Mouse (Mus musculus) 3134 (cell line): ENCODE results near the gene Serpinb6e.

Experiments used
- DNase-seq: peaks from one replicate; pipeline ENCODE4 v3.0.0-alpha.2; 2011; ENCODE audit warnings: low spot score; ENCODE audit not compliant: insufficient read length; ENCODE audit errors: extremely low read depth

Gene Serpinb6e

DNA sequence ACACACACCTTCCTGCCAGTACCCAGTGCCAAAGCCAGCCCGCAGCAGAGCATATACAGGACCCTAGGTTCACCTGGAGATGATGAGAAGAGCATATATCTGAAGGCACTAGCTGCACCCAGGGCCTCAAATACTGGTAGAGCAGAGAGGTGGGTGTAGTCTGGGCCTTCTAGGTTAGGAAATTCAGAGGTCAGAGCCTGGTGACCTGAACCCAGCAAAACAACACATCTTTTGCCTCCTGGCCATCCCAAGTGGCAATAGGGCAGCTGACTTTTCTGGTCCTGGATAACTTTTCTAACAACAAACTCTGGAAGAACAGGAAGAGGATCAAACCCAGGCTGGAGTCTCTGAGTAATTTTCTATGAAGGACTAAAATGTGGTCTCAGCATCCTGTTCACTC lies at the start of gene Serpinb6e:
TSS of gene Serpinb6e (minus strand) at position 101 of the 400 bp plus-strand sequence.
- DNase-seq: no peak

GRCm38 (mm10) chr13:33830751-33831150 lies 12.5 kb downstream of the Serpinb6e start:
- DNase-seq: no peak

DNA sequence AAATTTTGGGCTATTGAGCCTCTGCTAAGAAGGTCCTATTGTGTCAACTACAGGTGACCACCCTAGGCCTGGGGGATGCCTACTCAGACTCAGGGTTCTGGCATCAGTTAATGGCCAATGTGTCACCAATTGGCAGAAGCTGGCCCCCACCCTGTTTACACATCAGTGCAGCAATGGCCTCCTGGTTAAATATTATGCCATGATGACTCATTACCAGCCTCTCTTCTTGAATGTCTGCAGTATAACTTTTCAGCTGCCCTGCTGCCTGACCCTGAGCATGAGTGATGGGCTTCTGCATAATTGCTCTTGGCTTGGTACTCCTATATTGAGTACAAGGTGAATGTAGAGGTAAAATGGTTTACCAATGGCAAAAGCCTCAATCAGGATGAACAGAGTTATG lies 19.8 kb downstream of the Serpinb6e start:
- DNase-seq: no peak

DNA sequence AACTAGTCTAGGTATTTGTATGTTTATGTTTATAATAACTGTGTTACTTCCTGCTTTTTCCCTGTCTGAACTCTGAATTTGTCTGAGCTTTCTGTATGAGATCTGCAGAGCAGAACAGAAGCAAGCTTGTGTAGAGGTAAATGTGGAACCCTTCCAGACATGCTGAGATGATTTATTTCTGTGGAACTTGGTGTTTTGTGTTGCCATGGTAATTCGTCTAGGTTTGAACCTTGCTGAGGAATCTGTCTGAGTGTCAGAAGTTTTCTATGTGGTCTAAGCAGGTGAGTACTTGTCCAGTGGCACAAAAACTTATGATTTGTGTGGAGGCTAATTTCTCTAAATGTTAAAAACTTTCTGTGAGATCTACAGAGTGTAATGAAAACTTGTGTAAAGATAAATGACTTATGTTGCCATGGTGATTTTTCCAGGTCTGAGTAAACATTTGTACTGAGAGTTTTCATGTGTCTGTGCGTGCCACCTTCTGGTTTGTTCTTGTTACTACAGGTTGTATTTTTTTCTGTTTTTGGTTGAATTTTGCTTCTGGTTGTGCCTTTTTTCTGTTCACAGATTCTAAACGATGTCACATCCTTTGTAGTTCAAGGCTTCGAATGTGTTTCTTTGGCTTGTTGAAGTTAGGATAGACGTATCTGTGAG lies 21.6 kb downstream of the Serpinb6e start:
- DNase-seq: no peak
